Mouse (Mus musculus): ENCODE data around the gene Sept12.

The Sept12 gene

DNA sequence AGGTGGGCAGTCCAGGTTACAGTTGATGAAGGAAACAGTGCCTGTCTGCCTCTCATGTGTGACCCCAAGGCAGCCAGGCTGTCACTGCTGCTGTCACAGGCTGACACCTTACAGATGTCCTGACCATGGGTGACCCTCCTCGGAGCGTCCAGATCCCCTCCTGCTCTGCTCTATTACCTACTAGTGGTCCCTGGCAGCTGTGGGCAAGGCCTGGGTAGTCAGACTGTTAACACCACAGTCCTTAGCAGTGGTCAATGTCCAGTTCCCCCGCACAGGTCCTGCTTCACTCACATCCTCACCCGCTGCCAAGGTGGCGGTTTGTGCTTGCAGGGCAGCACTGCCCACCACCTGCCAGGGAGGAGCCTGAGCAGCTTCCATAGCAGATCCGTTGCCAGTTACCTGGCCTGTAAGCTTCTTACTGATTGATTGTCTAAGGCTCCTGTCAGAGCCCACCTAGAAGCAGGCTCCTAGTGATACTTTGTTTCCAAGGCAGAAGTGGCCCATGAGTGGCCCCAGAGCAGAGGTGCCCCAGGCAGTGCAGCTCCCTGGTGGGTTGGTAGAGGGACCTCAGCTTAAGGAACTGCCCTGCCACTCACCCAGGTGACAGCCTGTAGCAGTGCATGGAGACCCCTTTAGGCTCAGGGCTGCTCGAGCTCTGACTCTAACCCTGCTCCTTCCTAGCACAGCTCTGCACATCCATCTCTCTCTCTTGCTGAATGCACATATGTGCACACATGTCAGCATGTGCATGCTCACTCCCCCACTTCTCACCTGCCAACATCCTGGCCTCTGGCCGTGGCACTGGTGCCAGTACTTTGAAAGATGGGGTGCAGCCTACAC is 60.1 kb downstream of the Sept12 start:
- no peak for DNase-seq
